Mouse (Mus musculus): ENCODE data around the gene Dse. TPM values are rescaled to one million over a fixed set of nuclear protein-coding genes. Genes with fewer than 3 reads are reported as not detected.

Dse gene
- polyA plus RNA-seq, 1 experiment from 2014 or later = 39.0 TPM

DNA sequence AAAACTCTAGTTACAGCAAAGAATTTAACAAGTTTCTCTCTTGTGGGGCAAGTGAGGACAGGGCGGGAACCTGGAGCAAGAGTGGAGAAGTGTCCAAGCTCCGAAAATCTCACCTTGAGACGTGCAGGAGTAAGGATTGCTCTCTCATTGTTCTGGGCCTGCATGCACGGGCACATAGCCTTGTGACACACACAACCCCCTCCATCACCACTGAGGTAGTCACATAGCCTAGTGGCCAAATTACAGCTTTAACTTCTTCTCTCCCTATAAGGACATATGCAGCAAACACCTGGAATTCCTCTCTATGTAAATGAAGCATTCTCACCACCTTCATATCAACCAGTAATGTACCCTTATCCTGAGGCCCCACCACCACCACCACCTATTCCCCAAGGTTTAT lies 22.0 kb upstream of the Dse start:
- Histone ChIP-seq H3K4me3 (no peak overlapping the region), H3K36me3 (no peaks in the 10 kb centered on the region), H3K27me3 (no peaks in the 10 kb centered on the region), H3K9ac (no peak overlapping the region), H3K27ac (no peak overlapping the region), H3K4me1 (no peaks in the 10 kb centered on the region), H3K9me3 (no peaks in the 10 kb centered on the region), H3K4me2 (no peak overlapping the region)
- WGBS = 70% methylated on average over 4 of the region's 4 CpGs
- no peak for ATAC-seq (ENCODE audit: insufficient number of reproducible peaks, low FRiP score, low TSS enrichment, low read depth)

DNA sequence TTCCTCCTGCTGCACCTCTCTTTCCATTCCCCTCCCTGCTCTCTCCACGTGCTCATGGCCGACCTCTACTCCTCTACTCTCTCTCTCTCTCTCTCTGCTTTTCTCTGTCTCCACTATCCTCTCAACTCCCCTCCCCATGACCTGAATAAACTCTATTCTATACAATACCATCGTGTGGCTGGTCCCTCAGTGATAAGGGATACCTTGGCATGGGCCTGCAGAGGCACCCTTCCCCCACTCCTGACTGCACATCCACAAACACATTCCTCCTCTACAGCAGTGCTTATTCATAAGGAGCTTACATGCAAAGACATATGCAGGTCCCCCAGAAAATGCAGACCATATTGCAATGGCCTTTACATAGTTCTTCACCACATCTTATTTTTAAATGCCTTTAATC lies 16.1 kb upstream of the Dse start:
- no peak overlapping the region for H3K4me3 ChIP-seq
- H3K36me3 ChIP-seq = no peaks in the 10 kb centered on the region
- no peak for ATAC-seq (ENCODE audit: insufficient number of reproducible peaks, low FRiP score, low TSS enrichment, low read depth)
- 0 out of 2 replicates have a peak, but pooled peaks cover 3% of the 10 kb centered on the region for H3K4me1 ChIP-seq
- H3K27me3 ChIP-seq = no peaks in the 10 kb centered on the region
- no peak overlapping the region for H3K9ac ChIP-seq
- H3K9me3 ChIP-seq = no peaks in the 10 kb centered on the region
- H3K27ac ChIP-seq = no peak overlapping the region
- H3K4me2 ChIP-seq = no peak overlapping the region
- WGBS = 60% methylated on average over 3 of the region's 3 CpGs

DNA sequence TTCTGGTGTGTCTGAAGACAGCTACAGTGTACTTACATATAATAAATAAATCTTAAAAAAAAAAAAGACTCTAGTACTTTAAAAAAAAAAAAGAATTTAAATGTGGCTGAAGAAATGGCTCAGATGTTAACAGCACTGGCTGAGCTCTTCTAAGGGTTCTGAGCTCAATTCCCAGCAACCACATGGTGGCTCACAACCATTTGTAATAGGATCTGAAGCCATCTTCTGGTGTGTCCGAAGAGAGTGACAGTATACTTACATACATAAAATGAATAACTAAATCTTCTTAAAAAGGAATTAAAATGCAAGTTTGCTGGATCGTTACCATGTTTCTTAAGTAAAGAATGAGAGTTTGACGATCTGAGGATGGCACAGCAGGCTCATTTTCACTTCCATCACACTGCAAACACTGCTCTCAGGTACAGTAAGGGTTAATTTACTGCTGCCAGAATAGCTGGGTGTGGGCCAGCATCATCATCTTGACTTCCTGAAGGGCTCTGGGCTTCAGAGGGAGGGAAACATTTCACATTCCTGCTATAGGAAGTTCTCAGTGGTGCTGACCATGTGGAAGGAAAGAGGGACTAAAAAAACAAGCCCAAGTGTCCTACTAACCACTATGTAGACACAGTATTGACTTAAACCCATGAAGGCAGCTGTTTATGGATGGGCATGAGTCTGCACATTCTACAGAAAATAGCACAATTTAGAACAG lies 14.6 kb upstream of the Dse start:
- no peaks in the 10 kb centered on the region for H3K9me3 ChIP-seq
- no peak overlapping the region for H3K4me3 ChIP-seq
- no peak overlapping the region for H3K4me2 ChIP-seq
- no peak overlapping the region for H3K9ac ChIP-seq
- H3K36me3 ChIP-seq = no peaks in the 10 kb centered on the region
- H3K4me1 ChIP-seq = 0 out of 2 replicates have a peak, but pooled peaks cover 3% of the 10 kb centered on the region
- 59% methylated on average over 3 of the region's 3 CpGs for WGBS
- no peaks in the 10 kb centered on the region for H3K27me3 ChIP-seq
- ATAC-seq (ENCODE audit: insufficient number of reproducible peaks, low FRiP score, low TSS enrichment, low read depth) = no peak
- no peak overlapping the region for H3K27ac ChIP-seq

DNA sequence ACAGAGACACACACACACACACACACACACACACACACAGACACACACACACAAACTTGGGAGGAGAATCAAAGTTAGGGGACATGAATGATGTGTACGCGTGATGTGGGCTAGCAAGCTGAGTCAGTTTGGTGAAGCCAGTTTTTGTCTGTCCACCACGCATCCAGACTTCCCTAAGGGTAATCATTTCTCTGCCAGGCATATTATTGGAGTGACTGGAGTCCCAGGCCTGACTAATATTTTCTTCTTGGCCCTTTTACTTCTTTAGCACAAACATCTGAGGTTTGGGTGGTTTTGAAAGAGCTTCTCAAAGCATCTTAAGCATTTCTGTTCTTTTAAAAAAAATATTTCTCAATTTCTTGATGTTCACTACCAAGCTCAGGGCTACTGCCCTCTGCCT lies 10.7 kb upstream of the Dse start:
- WGBS = 78% methylated on average over 3 of the region's 3 CpGs
- H3K9me3 ChIP-seq = no peaks in the 10 kb centered on the region
- H3K4me2 ChIP-seq = no peak overlapping the region
- H3K4me1 ChIP-seq = 0 out of 2 replicates have a peak, but pooled peaks cover 3% of the 10 kb centered on the region
- H3K36me3 ChIP-seq = no peaks in the 10 kb centered on the region
- H3K27me3 ChIP-seq = no peaks in the 10 kb centered on the region
- no peak for ATAC-seq (ENCODE audit: insufficient number of reproducible peaks, low FRiP score, low TSS enrichment, low read depth)
- H3K4me3 ChIP-seq = no peak overlapping the region
- no peak overlapping the region for H3K9ac ChIP-seq
- H3K27ac ChIP-seq = no peak overlapping the region

DNA sequence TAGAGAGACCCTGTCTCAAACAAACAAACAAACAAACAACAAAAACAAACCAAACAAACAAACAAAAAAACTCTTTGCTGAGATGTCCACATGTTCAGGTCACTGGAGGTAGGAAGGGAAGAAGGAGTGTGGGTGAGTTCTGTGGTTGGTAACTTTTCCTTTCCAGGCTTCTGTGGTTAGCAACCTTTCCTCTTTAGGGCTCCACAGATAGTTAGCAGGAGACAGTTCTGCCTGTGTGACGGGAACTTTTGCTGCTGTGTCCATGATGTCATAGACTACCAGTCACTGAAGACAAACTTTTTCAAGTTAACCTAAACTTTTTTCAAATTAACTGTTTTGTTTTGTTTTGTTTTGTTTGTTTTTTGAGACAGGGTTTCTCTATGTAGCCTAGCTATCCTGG lies 8.2 kb upstream of the Dse start:
- WGBS = 62% methylated on average over 1 of the region's 1 CpGs
- ATAC-seq (ENCODE audit: insufficient number of reproducible peaks, low FRiP score, low TSS enrichment, low read depth) = no peak
- Histone ChIP-seq H3K27ac (no peak overlapping the region), H3K4me2 (no peak overlapping the region), H3K9ac (no peak overlapping the region), H3K9me3 (no peaks in the 10 kb centered on the region), H3K4me3 (no peak overlapping the region), H3K36me3 (no peaks in the 10 kb centered on the region), H3K27me3 (no peaks in the 10 kb centered on the region), H3K4me1 (no peaks in the 10 kb centered on the region)

DNA sequence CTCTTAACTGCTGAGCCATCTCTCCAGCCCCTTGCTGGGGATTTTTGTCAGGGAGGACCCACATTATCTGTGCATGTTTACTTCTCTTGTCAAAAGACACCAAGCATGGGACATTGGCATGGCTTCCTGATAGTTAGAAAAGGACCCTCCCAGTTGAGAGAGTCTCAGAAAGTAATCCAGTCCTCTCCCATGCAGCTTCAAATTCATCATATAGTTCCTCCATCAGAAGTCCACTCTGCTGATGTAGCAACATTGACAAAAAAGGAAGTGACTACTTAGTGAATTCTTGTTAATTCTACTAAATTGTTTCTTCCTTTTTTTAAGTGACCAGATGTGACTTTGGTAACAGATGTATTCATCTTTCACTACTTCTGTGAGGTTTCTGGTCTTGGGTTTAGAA lies 2.4 kb upstream of the Dse start:
- no peak overlapping the region for H3K27ac ChIP-seq
- H3K4me1 ChIP-seq = peaks cover 8% of the 10 kb centered on the region; the same call in 1 of the 2 replicates
- no peaks in the 10 kb centered on the region for H3K36me3 ChIP-seq
- H3K4me3 ChIP-seq = no peak overlapping the region
- H3K4me2 ChIP-seq = no peak overlapping the region
- H3K27me3 ChIP-seq = no peaks in the 10 kb centered on the region
- ATAC-seq (ENCODE audit: insufficient number of reproducible peaks, low FRiP score, low TSS enrichment, low read depth) = no peak
- no peaks in the 10 kb centered on the region for H3K9me3 ChIP-seq
- H3K9ac ChIP-seq = no peak overlapping the region

DNA sequence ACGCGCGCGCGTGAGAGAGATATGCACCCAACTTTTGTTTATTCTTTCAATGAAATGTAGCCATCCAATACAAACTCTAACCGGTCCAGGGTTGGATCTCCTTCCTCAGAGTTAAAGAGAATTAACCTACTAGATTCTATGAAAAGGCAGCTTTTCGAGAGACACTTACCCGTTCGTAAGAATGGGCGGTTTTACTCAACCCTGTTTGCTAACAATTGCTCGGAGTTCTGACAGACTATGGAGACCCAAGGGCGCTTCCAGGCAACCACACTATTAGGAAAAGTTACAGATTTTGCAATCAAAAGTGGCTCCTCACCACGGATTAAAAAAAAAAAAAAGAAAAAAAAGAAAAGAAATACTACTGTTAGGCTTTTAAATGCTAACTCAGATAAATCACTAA lies 516 bp upstream of the Dse start:
- no peaks in the 10 kb centered on the region for H3K27me3 ChIP-seq
- WGBS = 6% methylated on average over 13 of the region's 13 CpGs
- no peaks in the 10 kb centered on the region for H3K36me3 ChIP-seq
- ATAC-seq (ENCODE audit: insufficient number of reproducible peaks, low FRiP score, low TSS enrichment, low read depth) = no peak
- peaks cover 8% of the 10 kb centered on the region; the same call in 1 of the 2 replicates for H3K4me1 ChIP-seq
- H3K9me3 ChIP-seq = no peaks in the 10 kb centered on the region
- H3K9ac ChIP-seq = peak overlapping the region; percentile 88; the same call in 1 of the 2 replicates
- H3K27ac ChIP-seq = peak overlapping the region; percentile 96
- peak overlapping the region; percentile 68 for H3K4me3 ChIP-seq
- H3K4me2 ChIP-seq = peak overlapping the region; percentile 69

DNA sequence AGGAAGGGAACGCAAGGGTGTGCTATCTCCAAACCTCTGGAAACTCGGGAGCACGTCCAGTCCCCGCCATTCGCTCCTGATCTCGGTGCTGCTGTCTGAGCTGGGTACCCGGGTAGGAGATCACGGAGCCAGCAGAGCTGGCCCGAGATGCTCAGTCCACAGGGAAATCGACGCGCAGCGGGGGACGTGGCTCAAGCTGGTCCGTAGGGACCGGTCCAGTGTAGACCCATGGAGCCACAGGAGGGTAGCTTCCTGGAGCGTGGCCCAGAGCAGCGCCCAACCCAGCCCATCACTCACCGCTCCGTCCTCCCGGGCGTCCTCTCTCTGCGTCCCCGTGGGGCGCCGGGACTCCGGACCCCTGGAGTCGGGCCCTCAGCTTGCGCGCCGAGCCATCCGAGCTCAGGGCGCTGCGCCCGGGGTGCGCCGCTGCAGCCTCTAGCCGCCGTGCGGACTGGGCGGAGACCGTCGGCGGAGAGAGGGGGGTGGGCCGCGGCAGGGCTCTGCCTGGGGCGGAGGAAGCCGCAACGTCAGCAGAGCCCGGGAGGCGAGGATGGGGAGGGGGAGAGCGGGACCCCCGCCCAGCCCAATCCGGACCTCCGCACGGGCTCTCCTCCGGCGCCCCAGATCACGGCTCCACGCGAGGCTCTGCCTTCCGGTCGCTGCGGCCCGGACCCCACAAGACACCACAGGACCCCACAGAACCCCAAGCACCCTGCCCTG lies 572 bp downstream of the Dse start:
- ATAC-seq (ENCODE audit: insufficient number of reproducible peaks, low FRiP score, low TSS enrichment, low read depth) = peak; percentile 95
- H3K27ac ChIP-seq = peak overlapping the region; percentile 96
- H3K4me3 ChIP-seq = peak overlapping the region; percentile 68
- no peaks in the 10 kb centered on the region for H3K9me3 ChIP-seq
- peak overlapping the region; percentile 69 for H3K4me2 ChIP-seq
- peak overlapping the region; percentile 88 for H3K9ac ChIP-seq
- H3K4me1 ChIP-seq = peaks cover 8% of the 10 kb centered on the region; the same call in 1 of the 2 replicates
- H3K36me3 ChIP-seq = no peaks in the 10 kb centered on the region
- under 1% methylated on average over 58 of the region's 65 CpGs for whole genome bisulfite sequencing
- H3K27me3 ChIP-seq = no peaks in the 10 kb centered on the region

DNA sequence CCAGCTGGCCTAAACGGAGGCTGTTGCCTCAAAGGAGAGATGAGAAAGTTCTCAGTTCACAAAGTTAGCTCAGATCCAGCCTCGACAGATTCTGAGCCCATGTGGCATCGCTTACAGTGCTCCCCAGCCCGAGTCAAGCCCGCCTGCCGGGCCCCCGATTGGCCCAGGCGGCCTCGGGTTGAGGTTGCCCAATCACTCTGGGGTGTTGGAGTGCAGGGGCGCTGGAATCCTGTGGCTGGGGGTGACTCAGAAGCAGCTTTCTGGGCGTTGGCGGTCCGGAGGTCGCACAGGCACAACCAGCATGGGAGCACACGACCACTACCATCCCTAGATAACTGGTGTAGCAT lies 1.1 kb downstream of the Dse start:
- Histone ChIP-seq H3K27ac (peak overlapping the region; percentile 96), H3K4me3 (peak overlapping the region; percentile 68), H3K36me3 (no peaks in the 10 kb centered on the region), H3K27me3 (no peaks in the 10 kb centered on the region), H3K4me2 (peak overlapping the region; percentile 69), H3K9ac (peak overlapping the region; percentile 88), H3K4me1 (peaks cover 8% of the 10 kb centered on the region; the same call in 1 of the 2 replicates), H3K9me3 (no peaks in the 10 kb centered on the region)
- peak; percentile 56; the same call in 1 of the 2 replicates for ATAC-seq (ENCODE audit: insufficient number of reproducible peaks, low FRiP score, low TSS enrichment, low read depth)
- 1% methylated on average over 15 of the region's 15 CpGs for WGBS

DNA sequence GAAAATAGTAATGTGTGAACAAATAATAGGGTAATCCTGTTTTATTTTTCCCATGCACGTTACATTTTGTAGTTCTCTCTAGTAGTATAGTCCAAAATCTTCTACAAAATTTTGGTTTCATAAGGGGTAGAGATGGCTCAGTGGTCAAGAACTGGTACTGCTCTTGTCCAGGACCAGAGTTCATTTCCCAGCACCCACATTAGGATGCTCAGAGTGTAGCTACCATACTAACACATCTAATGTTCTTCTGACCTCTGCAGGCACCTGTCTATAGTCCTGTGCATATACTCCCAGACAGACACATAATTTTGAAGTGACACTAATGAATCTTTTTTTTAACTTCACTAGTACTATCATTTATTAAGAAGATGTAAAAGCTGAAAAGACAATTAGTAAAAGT lies 1.7 kb downstream of the Dse start:
- Histone ChIP-seq H3K36me3 (no peaks in the 10 kb centered on the region), H3K9me3 (no peaks in the 10 kb centered on the region), H3K27ac (no peak overlapping the region), H3K27me3 (no peaks in the 10 kb centered on the region), H3K4me3 (no peak overlapping the region; the same call in 1 of the 2 replicates), H3K4me2 (0 out of 2 replicates have a peak overlapping the region, but pooled peaks have one; percentile 24), H3K9ac (no peak overlapping the region), H3K4me1 (peaks cover 8% of the 10 kb centered on the region; the same call in 1 of the 2 replicates)
- no peak for ATAC-seq (ENCODE audit: insufficient number of reproducible peaks, low FRiP score, low TSS enrichment, low read depth)
- 84% methylated on average over 1 of the region's 1 CpGs for WGBS

DNA sequence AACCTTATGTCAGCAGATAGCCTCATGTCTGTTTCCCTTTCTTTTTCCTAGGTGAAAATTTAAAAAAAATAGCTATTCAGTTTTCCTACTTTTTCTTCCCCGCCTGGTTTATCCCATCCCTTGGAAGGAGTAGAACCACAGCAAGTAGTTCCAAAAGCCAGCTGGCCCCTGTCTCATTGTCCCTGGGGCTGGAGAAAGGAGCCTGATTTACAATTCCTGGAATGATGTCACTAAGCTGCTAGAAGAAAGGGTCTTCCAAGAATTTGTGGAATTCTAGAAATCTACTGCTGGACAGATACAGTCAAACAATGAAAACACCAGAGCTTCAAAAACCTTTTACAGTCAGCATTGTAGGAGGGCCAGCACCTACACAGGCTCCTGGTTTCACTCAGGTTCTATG lies 6.8 kb downstream of the Dse start:
- Histone ChIP-seq H3K27ac (no peak overlapping the region), H3K9me3 (no peaks in the 10 kb centered on the region), H3K36me3 (no peaks in the 10 kb centered on the region), H3K4me1 (peaks cover 8% of the 10 kb centered on the region; the same call in 1 of the 2 replicates), H3K4me3 (no peak overlapping the region), H3K9ac (no peak overlapping the region), H3K4me2 (no peak overlapping the region), H3K27me3 (no peaks in the 10 kb centered on the region)
- no peak for ATAC-seq (ENCODE audit: insufficient number of reproducible peaks, low FRiP score, low TSS enrichment, low read depth)
- WGBS = 73% methylated on average over 1 of the region's 1 CpGs

DNA sequence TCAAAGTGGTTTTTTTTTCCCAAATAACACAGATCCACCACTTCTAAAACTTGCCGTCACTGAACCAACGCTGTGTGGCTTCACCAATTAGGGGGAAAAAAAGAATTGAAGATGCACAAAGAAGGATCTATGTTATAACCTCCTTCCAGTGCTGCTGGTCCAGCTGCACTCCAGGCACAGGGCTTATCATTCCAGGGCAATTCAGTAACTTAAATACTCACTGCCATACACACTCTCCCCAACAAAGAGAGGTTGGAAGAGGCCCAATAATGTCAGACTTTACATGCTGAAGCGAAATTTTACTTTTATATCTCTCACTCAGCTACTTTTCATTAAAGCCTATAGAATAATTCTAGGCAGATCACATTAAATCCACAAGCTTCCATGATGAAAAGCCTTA lies 8.9 kb downstream of the Dse start:
- Histone ChIP-seq H3K4me1 (peaks cover 9% of the 10 kb centered on the region; the same call in 1 of the 2 replicates), H3K4me3 (no peak overlapping the region), H3K9me3 (no peaks in the 10 kb centered on the region), H3K27me3 (no peaks in the 10 kb centered on the region), H3K36me3 (no peaks in the 10 kb centered on the region), H3K4me2 (no peak overlapping the region), H3K9ac (no peak overlapping the region), H3K27ac (no peak overlapping the region)
- no peak for ATAC-seq (ENCODE audit: insufficient number of reproducible peaks, low FRiP score, low TSS enrichment, low read depth)
- WGBS = 50% methylated on average over 3 of the region's 3 CpGs
